Mouse (Mus musculus): ENCODE data around the gene Pmp22.

DNA sequence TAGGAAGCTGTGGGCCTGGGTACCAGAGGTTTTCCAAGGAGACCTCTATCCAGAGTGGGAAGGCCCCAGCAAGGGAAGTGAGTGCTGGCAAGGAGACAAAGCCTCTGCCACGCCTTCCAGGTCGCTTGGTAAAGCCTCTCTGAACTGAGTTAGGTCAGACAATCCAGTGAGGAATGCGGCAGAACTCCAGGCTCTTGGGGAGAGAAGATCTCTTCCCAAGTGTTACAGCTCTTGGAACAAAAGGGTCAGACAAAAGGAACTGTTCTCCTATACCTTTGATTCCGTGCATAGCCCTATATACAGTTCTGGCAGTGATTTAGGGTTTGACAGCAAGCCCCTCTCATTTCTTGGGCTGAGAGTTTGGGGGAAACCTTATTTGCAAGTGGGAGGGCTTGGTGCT, 69.3 kb downstream of the Pmp22 start:
- TF ChIP-seq CTCF (IDR thresholded peaks at IDR 0.05; ENCODE audit: low read depth), result no peak
- TF ChIP-seq EP300 (optimal IDR thresholded peaks at IDR 0.05), result no peak

All from stomach, postnatal 0 days (tissue).